Mouse (Mus musculus): ENCODE measurements at regions not wholly inside any gene's neighbourhood (a gene's known extent, or its start where the extent isn't known, plus 50 kb on each side); places are given as distances from the start of the nearest gene placed in this dataset.

GRCm38 (mm10) chr4:40544056-40544455 lies 72.1 kb downstream of the Tmem215 start:
- TF ChIP-seq NELFE (IDR thresholded peaks at IDR 0.05; ENCODE audit: low read depth, low read length) = no peak
- TF ChIP-seq POLR2A (IDR thresholded peaks at IDR 0.05; ENCODE audit: control insufficient read depth in 1 of 2, insufficient read depth in 1 of 2, low read depth in 1 of 2, low read length in 2 of 2, poor library complexity in 1 of 2) = no peak
- TF ChIP-seq ZMIZ1 (IDR thresholded peaks at IDR 0.05; ENCODE audit: low read depth, low read length) = no peak
- TF ChIP-seq GATA1 (IDR thresholded peaks at IDR 0.05; ENCODE audit: low read depth, low read length) = no peak
- TF ChIP-seq TAL1 (IDR thresholded peaks at IDR 0.05; ENCODE audit: low read length) = no peak
- TF ChIP-seq ZNF384 (IDR thresholded peaks at IDR 0.05; ENCODE audit: low read depth, low read length) = no peak
- no peak for TF ChIP-seq POLR2AphosphoS5 (IDR thresholded peaks at IDR 0.05; ENCODE audit: borderline replicate concordance, low read depth, low read length)
- no peak for TF ChIP-seq RCOR1 (IDR thresholded peaks at IDR 0.05; ENCODE audit: low read depth, low read length)
